Mouse (Mus musculus): ENCODE measurements around the gene Pnmt. TPM values are rescaled to one million over a fixed set of nuclear protein-coding genes. Genes with fewer than 3 reads are reported as not detected.
A peak's percentile ranks its signal among the peaks of the same experiment; 100 is the strongest.

Gene Pnmt
- polyA plus RNA-seq, 1 experiment from 2014 or later = 0.49 TPM

- ATAC-seq (ENCODE audit: low read depth) (no peak), DNase-seq (ENCODE audit: low spot score) (no peak)
- H3K9ac ChIP-seq (ENCODE audit: low read depth, low read length) = no peak overlapping the region
- no peaks in the 10 kb centered on the region for H3K4me1 ChIP-seq (ENCODE audit: control insufficient read depth, insufficient read depth, low read length)
- no peaks in the 10 kb centered on the region for H3K9me3 ChIP-seq (ENCODE audit: control insufficient read depth, low read length)
- H3K27ac ChIP-seq (replicated peaks; ENCODE audit: low read depth, low read length) = no peak overlapping the region
- peaks cover 11% of the 10 kb centered on the region for H3K36me3 ChIP-seq (ENCODE audit: control insufficient read depth, insufficient read depth, low read length)
- H3K4me2 ChIP-seq (ENCODE audit: low read depth, low read length) = no peak overlapping the region
- peaks cover 45% of the 10 kb centered on the region for H3K27me3 ChIP-seq (replicated peaks; ENCODE audit: control insufficient read depth, insufficient read depth, low read length)
- no peak overlapping the region for H3K4me3 ChIP-seq (ENCODE audit: low read depth, low read length)
- 66% methylated on average over 8 of the region's 8 CpGs for WGBS
Measured at GRCm38 (mm10) chr11:98384721-98385637, 1.3 kb upstream of the Pnmt start.

- 17% methylated on average over 24 of the region's 24 CpGs for WGBS
- H3K36me3 ChIP-seq (ENCODE audit: control insufficient read depth, insufficient read depth, low read length) = no peaks in the 10 kb centered on the region
- H3K27me3 ChIP-seq (replicated peaks; ENCODE audit: control insufficient read depth, insufficient read depth, low read length) = peaks cover 50% of the 10 kb centered on the region
- 0 out of 2 replicates have a peak overlapping the region, but pooled peaks have one; percentile 10 for H3K4me2 ChIP-seq (ENCODE audit: low read depth, low read length)
- H3K9ac ChIP-seq (ENCODE audit: low read depth, low read length) = peak overlapping the region; percentile 37; the same call in 1 of the 2 replicates
- no peak overlapping the region for H3K27ac ChIP-seq (replicated peaks; ENCODE audit: low read depth, low read length)
- H3K4me3 ChIP-seq (ENCODE audit: low read depth, low read length) = peak overlapping the region; percentile 1; the same call in 1 of the 2 replicates
- DNase-seq (ENCODE audit: low spot score) (no peak), ATAC-seq (ENCODE audit: low read depth) (no peak)
- H3K9me3 ChIP-seq (ENCODE audit: control insufficient read depth, low read length) = no peaks in the 10 kb centered on the region
- no peaks in the 10 kb centered on the region for H3K4me1 ChIP-seq (ENCODE audit: control insufficient read depth, insufficient read depth, low read length)
Measured at GRCm38 (mm10) chr11:98386596-98386995, 346 bp downstream of the Pnmt start.

GRCm38 (mm10) chr11:98387056-98387577 lies 867 bp downstream of the Pnmt start:
- H3K4me1 ChIP-seq (ENCODE audit: control insufficient read depth, insufficient read depth, low read length) = no peaks in the 10 kb centered on the region
- ATAC-seq (ENCODE audit: low read depth) (no peak), DNase-seq (ENCODE audit: low spot score) (no peak)
- peaks cover 50% of the 10 kb centered on the region for H3K27me3 ChIP-seq (replicated peaks; ENCODE audit: control insufficient read depth, insufficient read depth, low read length)
- 53% methylated on average over 14 of the region's 14 CpGs for WGBS
- H3K36me3 ChIP-seq (ENCODE audit: control insufficient read depth, insufficient read depth, low read length) = no peaks in the 10 kb centered on the region
- 0 out of 2 replicates have a peak overlapping the region, but pooled peaks have one; percentile 10 for H3K4me2 ChIP-seq (ENCODE audit: low read depth, low read length)
- H3K9ac ChIP-seq (ENCODE audit: low read depth, low read length) = no peak overlapping the region
- H3K9me3 ChIP-seq (ENCODE audit: control insufficient read depth, low read length) = no peaks in the 10 kb centered on the region
- H3K27ac ChIP-seq (replicated peaks; ENCODE audit: low read depth, low read length) = no peak overlapping the region
- no peak overlapping the region for H3K4me3 ChIP-seq (ENCODE audit: low read depth, low read length)

- ATAC-seq (ENCODE audit: low read depth) (no peak), DNase-seq (ENCODE audit: low spot score) (no peak)
- WGBS = 74% methylated on average over 10 of the region's 10 CpGs
- Histone ChIP-seq H3K4me3 (ENCODE audit: low read depth, low read length) (no peak overlapping the region), H3K27me3 (replicated peaks; ENCODE audit: control insufficient read depth, insufficient read depth, low read length) (peaks cover 50% of the 10 kb centered on the region), H3K27ac (replicated peaks; ENCODE audit: low read depth, low read length) (no peak overlapping the region), H3K4me2 (ENCODE audit: low read depth, low read length) (no peak overlapping the region), H3K9ac (ENCODE audit: low read depth, low read length) (no peak overlapping the region), H3K36me3 (ENCODE audit: control insufficient read depth, insufficient read depth, low read length) (no peaks in the 10 kb centered on the region), H3K4me1 (ENCODE audit: control insufficient read depth, insufficient read depth, low read length) (0 out of 2 replicates have a peak, but pooled peaks cover 4% of the 10 kb centered on the region), H3K9me3 (ENCODE audit: control insufficient read depth, low read length) (no peaks in the 10 kb centered on the region)
Measured at GRCm38 (mm10) chr11:98388282-98388681, 2.0 kb downstream of the Pnmt start.

- Histone ChIP-seq H3K9me3 (ENCODE audit: control insufficient read depth, low read length) (no peaks in the 10 kb centered on the region), H3K27ac (replicated peaks; ENCODE audit: low read depth, low read length) (no peak overlapping the region), H3K4me1 (ENCODE audit: control insufficient read depth, insufficient read depth, low read length) (peaks cover 10% of the 10 kb centered on the region; the same call in 1 of the 2 replicates), H3K4me3 (ENCODE audit: low read depth, low read length) (no peak overlapping the region), H3K4me2 (ENCODE audit: low read depth, low read length) (no peak overlapping the region), H3K27me3 (replicated peaks; ENCODE audit: control insufficient read depth, insufficient read depth, low read length) (peaks cover 50% of the 10 kb centered on the region), H3K9ac (ENCODE audit: low read depth, low read length) (no peak overlapping the region), H3K36me3 (ENCODE audit: control insufficient read depth, insufficient read depth, low read length) (no peaks in the 10 kb centered on the region)
- DNase-seq (ENCODE audit: low spot score) (peak; percentile 65), ATAC-seq (ENCODE audit: low read depth) (no peak)
- 21% methylated on average over 9 of the region's 9 CpGs for WGBS
Measured at GRCm38 (mm10) chr11:98389221-98389780, 3.1 kb downstream of the Pnmt start.

- Histone ChIP-seq H3K27me3 (replicated peaks; ENCODE audit: control insufficient read depth, insufficient read depth, low read length) (peaks cover 43% of the 10 kb centered on the region), H3K36me3 (ENCODE audit: control insufficient read depth, insufficient read depth, low read length) (no peaks in the 10 kb centered on the region), H3K4me2 (ENCODE audit: low read depth, low read length) (no peak overlapping the region), H3K9me3 (ENCODE audit: control insufficient read depth, low read length) (no peaks in the 10 kb centered on the region), H3K9ac (ENCODE audit: low read depth, low read length) (0 out of 2 replicates have a peak overlapping the region, but pooled peaks have one; percentile 6), H3K27ac (replicated peaks; ENCODE audit: low read depth, low read length) (no peak overlapping the region), H3K4me3 (ENCODE audit: low read depth, low read length) (no peak overlapping the region), H3K4me1 (ENCODE audit: control insufficient read depth, insufficient read depth, low read length) (peaks cover 15% of the 10 kb centered on the region; the same call in 1 of the 2 replicates)
- WGBS = 72% methylated on average over 9 of the region's 12 CpGs
- DNase-seq (ENCODE audit: low spot score) (no peak), ATAC-seq (ENCODE audit: low read depth) (no peak)
Measured at GRCm38 (mm10) chr11:98390141-98390540, 3.9 kb downstream of the Pnmt start.

GRCm38 (mm10) chr11:98392034-98392433 lies 5.8 kb downstream of the Pnmt start:
- ATAC-seq (ENCODE audit: low read depth) (peak; percentile 56), DNase-seq (ENCODE audit: low spot score) (peak; percentile 80)
- 12% methylated on average over 6 of the region's 8 CpGs for WGBS
- Histone ChIP-seq H3K9ac (ENCODE audit: low read depth, low read length) (no peak overlapping the region), H3K9me3 (ENCODE audit: control insufficient read depth, low read length) (no peaks in the 10 kb centered on the region), H3K36me3 (ENCODE audit: control insufficient read depth, insufficient read depth, low read length) (no peaks in the 10 kb centered on the region), H3K4me2 (ENCODE audit: low read depth, low read length) (no peak overlapping the region), H3K4me3 (ENCODE audit: low read depth, low read length) (no peak overlapping the region), H3K27ac (replicated peaks; ENCODE audit: low read depth, low read length) (peak overlapping the region; percentile 81), H3K27me3 (replicated peaks; ENCODE audit: control insufficient read depth, insufficient read depth, low read length) (peaks cover 24% of the 10 kb centered on the region), H3K4me1 (ENCODE audit: control insufficient read depth, insufficient read depth, low read length) (peaks cover 15% of the 10 kb centered on the region; the same call in 1 of the 2 replicates)

GRCm38 (mm10) chr11:98392645-98393044 lies 6.4 kb downstream of the Pnmt start:
- H3K4me1 ChIP-seq (ENCODE audit: control insufficient read depth, insufficient read depth, low read length) = peaks cover 15% of the 10 kb centered on the region; the same call in 1 of the 2 replicates
- 56% methylated on average over 3 of the region's 4 CpGs for WGBS
- no peak overlapping the region for H3K9ac ChIP-seq (ENCODE audit: low read depth, low read length)
- peak overlapping the region; percentile 81 for H3K27ac ChIP-seq (replicated peaks; ENCODE audit: low read depth, low read length)
- peaks cover 18% of the 10 kb centered on the region for H3K27me3 ChIP-seq (replicated peaks; ENCODE audit: control insufficient read depth, insufficient read depth, low read length)
- ATAC-seq (ENCODE audit: low read depth) = 0 out of 2 replicates have a peak, but pooled peaks have one; percentile 10
- no peak overlapping the region for H3K4me3 ChIP-seq (ENCODE audit: low read depth, low read length)
- no peak for DNase-seq (ENCODE audit: low spot score)
- no peak overlapping the region for H3K4me2 ChIP-seq (ENCODE audit: low read depth, low read length)
- no peaks in the 10 kb centered on the region for H3K36me3 ChIP-seq (ENCODE audit: control insufficient read depth, insufficient read depth, low read length)
- no peaks in the 10 kb centered on the region for H3K9me3 ChIP-seq (ENCODE audit: control insufficient read depth, low read length)

Measured in embryonic facial prominence, embryonic 14.5 days (tissue).